In genomic region chr3:104675258-104675851, GRCm38 (mm10) we compare ENCODE assay signal across 7 mouse cellular contexts. TPM values are rescaled to one million over a fixed set of nuclear protein-coding genes. Genes with fewer than 3 reads are reported as not detected.
DNase-seq lines count a peak whose midpoint lies in the region; ATAC-seq and TF ChIP-seq lines count a peak whose summit lies in the region.

No protein-coding gene starts in this region.

- H3K27me3 ChIP-seq in intestine, embryonic 16.5 days (replicated peaks; ENCODE audit: control insufficient read depth, insufficient read depth, low read length): no peaks in the 10 kb centered on the region
- no peaks in the 10 kb centered on the region for H3K27me3 ChIP-seq in limb, embryonic 11.5 days (ENCODE audit: control insufficient read depth, insufficient read depth, low read length)
- H3K27me3 ChIP-seq in midbrain, embryonic 13.5 days: 0 out of 2 replicates have a peak, but pooled peaks cover 2% of the 10 kb centered on the region
- H3K27me3 ChIP-seq in small intestine, adult 2 months (ENCODE audit: control insufficient read depth, insufficient read depth, low read length): no peaks in the 10 kb centered on the region

- H3K36me3 ChIP-seq in intestine, embryonic 16.5 days (ENCODE audit: control insufficient read depth, insufficient read depth, low read length): no peaks in the 10 kb centered on the region
- H3K36me3 ChIP-seq in limb, embryonic 11.5 days (ENCODE audit: control insufficient read depth, insufficient read depth, low read length): no peaks in the 10 kb centered on the region
- no peaks in the 10 kb centered on the region for H3K36me3 ChIP-seq in midbrain, embryonic 13.5 days
- no peaks in the 10 kb centered on the region for H3K36me3 ChIP-seq in small intestine, adult 2 months (ENCODE audit: control insufficient read depth, insufficient read depth, low read length)

- no peak for TF ChIP-seq POLR2A in small intestine, adult 2 months (IDR thresholded peaks at IDR 0.05; ENCODE audit: low read depth, low read length)

- ATAC-seq in intestine, embryonic 16.5 days: peak; percentile 54
- ATAC-seq in limb, embryonic 11.5 days (ENCODE audit: insufficient number of reproducible peaks, low FRiP score, low TSS enrichment, low read depth): peak; percentile 80
- peak; percentile 90 for ATAC-seq in midbrain, embryonic 13.5 days

- peak; percentile 53 for DNase-seq in adrenal gland, adult 8-10 months
- peak; percentile 89 for DNase-seq in embryo, embryonic 11 days
- peak; percentile 48 to 75 for DNase-seq in gastrocnemius, postnatal 4 days (ENCODE audit: low spot score in 2 of 2)
- DNase-seq in limb, embryonic 11.5 days (ENCODE audit: low spot score): peak; percentile 83

- H3K4me1 ChIP-seq in intestine, embryonic 16.5 days (ENCODE audit: control insufficient read depth, insufficient read depth, low read length): peaks cover 26% of the 10 kb centered on the region
- peaks cover 13% of the 10 kb centered on the region; the same call in 1 of the 2 replicates for H3K4me1 ChIP-seq in limb, embryonic 11.5 days (ENCODE audit: control insufficient read depth, insufficient read depth, low read length)
- peaks cover 18% of the 10 kb centered on the region for H3K4me1 ChIP-seq in midbrain, embryonic 13.5 days (replicated peaks)
- peaks cover 21% of the 10 kb centered on the region for H3K4me1 ChIP-seq in small intestine, adult 2 months (ENCODE audit: control insufficient read depth, insufficient read depth, insufficient read length, low read length)

- TF ChIP-seq CTCF in small intestine, adult 2 months (IDR thresholded peaks at IDR 0.05; ENCODE audit: extremely low read depth, insufficient read length, insufficient replicate concordance, low read depth, low read length): peak; percentile 92

- H3K4me3 ChIP-seq in intestine, embryonic 16.5 days (ENCODE audit: low read length): peak overlapping the region; percentile 45
- peak overlapping the region; percentile 31 for H3K4me3 ChIP-seq in limb, embryonic 11.5 days (ENCODE audit: low read depth, low read length)
- peak overlapping the region; percentile 40 for H3K4me3 ChIP-seq in midbrain, embryonic 13.5 days (replicated peaks)
- H3K4me3 ChIP-seq in small intestine, adult 2 months (ENCODE audit: low read depth, low read length): peak overlapping the region; percentile 62

- peak overlapping the region; percentile 86; the same call in 1 of the 2 replicates for H3K27ac ChIP-seq in intestine, embryonic 16.5 days (ENCODE audit: low read length)
- H3K27ac ChIP-seq in limb, embryonic 11.5 days (replicated peaks; ENCODE audit: low read depth, low read length): no peak overlapping the region
- no peak overlapping the region; the same call in 1 of the 2 replicates for H3K27ac ChIP-seq in midbrain, embryonic 13.5 days
- peak overlapping the region; percentile 89 for H3K27ac ChIP-seq in small intestine, adult 2 months (ENCODE audit: insufficient read depth, low read depth, low read length)

- H3K9ac ChIP-seq in intestine, embryonic 16.5 days (ENCODE audit: low read depth, low read length): peak overlapping the region; percentile 50
- 0 out of 2 replicates have a peak overlapping the region, but pooled peaks have one; percentile 32 for H3K9ac ChIP-seq in limb, embryonic 11.5 days (ENCODE audit: low read length)
- H3K9ac ChIP-seq in midbrain, embryonic 13.5 days (replicated peaks): peak overlapping the region; percentile 56

- no peaks in the 10 kb centered on the region for H3K9me3 ChIP-seq in intestine, embryonic 16.5 days (ENCODE audit: control insufficient read depth, low read length)
- no peaks in the 10 kb centered on the region for H3K9me3 ChIP-seq in limb, embryonic 11.5 days (ENCODE audit: control insufficient read depth, low read length)
- H3K9me3 ChIP-seq in midbrain, embryonic 13.5 days: no peaks in the 10 kb centered on the region

- peak overlapping the region; percentile 73 for H3K4me2 ChIP-seq in intestine, embryonic 16.5 days (ENCODE audit: low read depth, low read length)
- peak overlapping the region; percentile 74 for H3K4me2 ChIP-seq in limb, embryonic 11.5 days (ENCODE audit: low read depth, severe bottlenecking)
- H3K4me2 ChIP-seq in midbrain, embryonic 13.5 days (replicated peaks): peak overlapping the region; percentile 63

- 5% methylated on average over 23 of the region's 23 CpGs for WGBS in intestine, embryonic 16.5 days
- 1% methylated on average over 23 of the region's 23 CpGs for WGBS in limb, embryonic 11.5 days
- WGBS in midbrain, embryonic 13.5 days: 6% methylated on average over 23 of the region's 23 CpGs
- WGBS in small intestine, adult 2 months: 3% methylated on average over 23 of the region's 23 CpGs

RNA-seq across cellular contexts. Expression of gene Slc16a1, which starts 36.9 kb away (rescaled TPM):
- 10 to 100 TPM; 17.5 to 29.1 (median 23.5) TPM for total RNA-seq in adrenal gland, adult 8-10 months (2022)
- 10 to 100 TPM; 28.5 to 36.1 TPM for total RNA-seq in gastrocnemius, postnatal 4 days (2021)
- polyA plus RNA-seq in intestine, embryonic 16.5 days (2015; fragmentation: Nextera tagmentation; extraction: Ambion mirVana): 48.3 and 48.8 TPM in 2 replicates
- 49.1 and 55.6 TPM in 2 replicates for polyA plus RNA-seq in limb, embryonic 11.5 days (2014; fragmentation: Nextera tagmentation; extraction: Ambion mirVana)
- polyA plus RNA-seq in midbrain, embryonic 13.5 days (2015; fragmentation: Nextera tagmentation; extraction: Ambion mirVana): 9.4 and 9.6 TPM in 2 replicates
- polyA plus RNA-seq in small intestine, adult 2 months (2012; rRNA removed): 8.3 and 17.1 TPM in 2 replicates

Comparison
In these comparisons a context has a peak if more than half of its experiments do, and no peak if none do; other contexts are left out.
1. H3K27ac ChIP-seq: peak in intestine, embryonic 16.5 days (single experiment) and small intestine, adult 2 months (single experiment); none in limb, embryonic 11.5 days (single experiment) and midbrain, embryonic 13.5 days (single experiment).
2. Peak in every context shown above with its lines, with median percentiles within 50 percentile points of each other: DNase-seq, ATAC-seq, H3K4me2 ChIP-seq, H3K4me3 ChIP-seq and H3K9ac ChIP-seq.